Mouse (Mus musculus) kidney, postnatal 4 days (tissue): ENCODE results near the gene Syne2.

Source experiments
- DNase-seq, 2 experiments: peaks; one replicate each; pipeline ENCODE4 v3.0.0; 2021; ENCODE audit warnings: mixed read lengths in 2 of 2

Syne2 gene

GRCm38 (mm10) chr12:75951328-75951727 lies 133.4 kb downstream of the Syne2 start:
- DNase-seq = peak; percentile 57 to 61

DNA sequence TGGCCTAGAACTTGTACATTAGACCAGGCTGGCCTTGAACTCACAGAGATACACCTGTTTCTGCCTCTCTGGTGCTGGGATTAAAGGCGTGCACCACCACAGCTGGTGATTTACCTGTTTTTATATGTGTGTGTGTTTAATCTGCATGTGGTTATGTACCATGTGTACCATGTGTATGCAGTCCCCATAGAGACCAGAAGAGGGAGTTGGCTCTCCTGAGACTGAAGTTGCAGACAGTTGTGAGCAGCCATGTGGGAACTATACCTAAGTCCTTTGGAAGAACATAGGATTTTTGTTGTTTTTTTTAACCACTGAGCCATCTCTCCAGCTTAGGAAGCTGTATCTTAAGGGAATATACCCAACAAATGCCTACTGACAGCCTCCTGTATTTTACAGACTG lies 134.1 kb downstream of the Syne2 start:
- no peak for DNase-seq

GRCm38 (mm10) chr12:75966441-75967195 lies 148.7 kb downstream of the Syne2 start:
- no peak for DNase-seq

DNA sequence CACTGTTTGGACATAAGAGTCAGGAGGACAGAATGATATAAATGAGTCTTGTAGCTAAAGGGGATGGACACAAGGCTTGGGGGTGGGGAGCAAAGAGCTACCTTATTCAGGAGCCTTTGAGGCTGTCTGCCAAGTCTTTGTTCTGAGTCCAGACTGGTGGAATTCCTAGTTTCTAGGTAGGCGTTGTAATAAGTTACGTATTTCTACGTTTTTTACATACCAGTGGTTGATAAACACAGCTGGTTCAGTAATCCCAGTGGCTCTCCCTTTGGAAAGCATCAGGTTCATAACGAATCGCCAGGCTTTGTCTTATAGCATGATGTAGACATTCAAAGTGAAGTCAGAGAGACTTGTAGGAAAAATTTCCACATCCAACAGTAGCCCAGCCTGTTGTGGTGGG lies 161.1 kb downstream of the Syne2 start:
- DNase-seq = peak; percentile 35 to 60

GRCm38 (mm10) chr12:75983336-75983735 lies 165.4 kb downstream of the Syne2 start:
- no peak for DNase-seq

DNA sequence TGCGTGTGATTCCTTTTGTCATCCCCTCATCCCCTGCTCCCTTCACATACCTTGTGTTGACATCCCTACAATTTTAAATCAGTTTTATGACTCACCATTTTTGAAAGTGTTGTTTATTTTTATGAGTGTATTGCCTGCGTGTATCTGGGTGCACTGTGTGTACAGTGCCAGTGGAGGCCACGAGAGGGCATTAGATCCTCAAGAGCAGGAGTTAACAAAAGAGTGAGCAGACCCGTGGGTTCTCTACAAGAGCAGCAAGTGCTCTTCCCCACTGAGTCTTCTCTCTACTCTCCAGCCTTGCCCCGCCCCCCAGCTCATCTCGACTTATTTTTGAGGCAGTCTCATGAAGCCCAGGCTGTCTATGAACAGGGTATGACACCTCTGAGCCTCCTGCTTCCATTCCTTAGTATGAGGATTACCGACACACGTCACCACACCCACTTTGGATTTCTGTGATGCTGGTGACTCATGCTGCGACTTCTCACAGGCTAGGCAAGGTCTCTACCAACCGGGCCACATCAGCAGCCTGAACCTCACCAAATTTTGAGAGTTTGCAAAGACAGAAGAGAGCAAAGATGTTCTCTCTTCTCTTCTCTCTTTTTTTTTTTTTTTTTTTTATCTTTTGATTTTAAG lies 174.4 kb downstream of the Syne2 start:
- DNase-seq = no peak

GRCm38 (mm10) chr12:75992946-75993345 lies 175.0 kb downstream of the Syne2 start:
- no peak for DNase-seq

DNA sequence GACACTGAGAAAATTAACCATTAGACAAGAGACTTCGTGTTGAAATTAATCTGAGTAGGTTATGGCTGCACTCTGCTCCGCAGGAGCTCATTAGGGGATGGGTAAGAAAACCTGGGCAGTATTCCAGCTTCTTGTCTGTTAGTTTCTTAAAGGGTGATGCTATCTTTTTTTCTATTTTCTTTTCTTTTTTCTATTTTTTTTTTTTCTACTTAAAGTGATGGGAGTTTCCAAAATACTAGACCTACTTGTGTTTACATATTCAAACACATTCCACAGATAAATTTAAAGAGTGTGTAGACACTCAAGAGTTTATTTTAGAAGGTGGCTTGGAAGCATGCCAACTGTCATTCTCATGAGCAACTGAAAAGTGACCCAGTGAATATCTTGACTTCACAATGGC lies 177.2 kb downstream of the Syne2 start:
- DNase-seq = no peak

GRCm38 (mm10) chr12:75997547-75997946 lies 179.6 kb downstream of the Syne2 start:
- DNase-seq = peak; percentile 10 to 37

GRCm38 (mm10) chr12:75998416-75998815 lies 180.5 kb downstream of the Syne2 start:
- no peak for DNase-seq

DNA sequence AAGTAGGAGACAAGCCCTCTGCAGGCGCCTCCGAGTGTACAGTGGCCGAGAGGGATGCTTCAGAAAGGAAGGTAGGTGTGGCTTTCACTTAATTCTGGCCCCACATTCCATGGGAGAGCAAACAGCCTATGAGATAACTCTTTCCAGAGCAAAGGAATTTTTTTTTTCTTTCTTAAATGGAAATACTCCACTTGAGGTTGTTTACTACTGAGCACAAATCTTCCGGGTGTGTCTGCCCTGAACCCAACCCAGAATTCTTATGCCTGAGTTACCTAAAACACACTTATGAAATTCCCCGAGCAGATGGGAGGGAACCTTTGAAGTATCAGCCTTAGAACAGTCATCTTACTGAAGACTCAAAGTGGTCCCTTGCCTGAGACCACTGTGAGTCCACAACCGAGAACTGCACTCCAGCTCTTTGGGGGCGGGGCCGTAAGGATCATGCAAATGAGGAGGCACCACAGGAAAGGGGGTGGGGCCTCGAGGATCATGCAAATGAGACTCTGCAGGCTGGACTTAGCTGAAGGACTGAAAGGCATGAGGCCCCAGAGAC lies 186.8 kb downstream of the Syne2 start:
- DNase-seq = peak; percentile 73 to 82

- no peak for DNase-seq
Observed at GRCm38 (mm10) chr12:76008991-76009390, 191.1 kb downstream of the Syne2 start.

- DNase-seq = no peak
Observed at GRCm38 (mm10) chr12:76012789-76013188, 194.9 kb downstream of the Syne2 start.

GRCm38 (mm10) chr12:76013480-76013879 lies 195.5 kb downstream of the Syne2 start:
- DNase-seq = no peak

- no peak for DNase-seq
Observed at GRCm38 (mm10) chr12:76015026-76015425, 197.1 kb downstream of the Syne2 start.

DNA sequence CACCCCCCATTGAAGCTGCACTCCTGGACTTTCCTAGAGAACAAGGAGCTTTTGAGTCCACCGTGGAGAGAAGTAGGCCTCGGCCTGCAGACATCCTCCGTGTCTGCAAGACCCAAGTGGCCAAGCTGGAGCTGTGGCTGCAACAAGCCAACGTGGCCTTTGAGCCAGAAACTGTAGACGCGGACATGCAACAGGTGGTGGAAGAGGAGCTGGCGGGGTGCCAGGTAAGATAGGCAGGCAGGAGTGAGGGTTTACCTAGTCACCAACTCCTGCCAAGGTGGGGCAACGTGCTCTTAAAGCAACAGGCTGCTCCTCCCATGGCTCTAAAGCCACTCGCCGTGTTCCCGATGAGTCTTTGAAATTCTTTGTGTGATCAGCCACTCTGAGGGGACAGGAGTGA lies 197.6 kb downstream of the Syne2 start:
- DNase-seq = peak; percentile 43 to 64

DNA sequence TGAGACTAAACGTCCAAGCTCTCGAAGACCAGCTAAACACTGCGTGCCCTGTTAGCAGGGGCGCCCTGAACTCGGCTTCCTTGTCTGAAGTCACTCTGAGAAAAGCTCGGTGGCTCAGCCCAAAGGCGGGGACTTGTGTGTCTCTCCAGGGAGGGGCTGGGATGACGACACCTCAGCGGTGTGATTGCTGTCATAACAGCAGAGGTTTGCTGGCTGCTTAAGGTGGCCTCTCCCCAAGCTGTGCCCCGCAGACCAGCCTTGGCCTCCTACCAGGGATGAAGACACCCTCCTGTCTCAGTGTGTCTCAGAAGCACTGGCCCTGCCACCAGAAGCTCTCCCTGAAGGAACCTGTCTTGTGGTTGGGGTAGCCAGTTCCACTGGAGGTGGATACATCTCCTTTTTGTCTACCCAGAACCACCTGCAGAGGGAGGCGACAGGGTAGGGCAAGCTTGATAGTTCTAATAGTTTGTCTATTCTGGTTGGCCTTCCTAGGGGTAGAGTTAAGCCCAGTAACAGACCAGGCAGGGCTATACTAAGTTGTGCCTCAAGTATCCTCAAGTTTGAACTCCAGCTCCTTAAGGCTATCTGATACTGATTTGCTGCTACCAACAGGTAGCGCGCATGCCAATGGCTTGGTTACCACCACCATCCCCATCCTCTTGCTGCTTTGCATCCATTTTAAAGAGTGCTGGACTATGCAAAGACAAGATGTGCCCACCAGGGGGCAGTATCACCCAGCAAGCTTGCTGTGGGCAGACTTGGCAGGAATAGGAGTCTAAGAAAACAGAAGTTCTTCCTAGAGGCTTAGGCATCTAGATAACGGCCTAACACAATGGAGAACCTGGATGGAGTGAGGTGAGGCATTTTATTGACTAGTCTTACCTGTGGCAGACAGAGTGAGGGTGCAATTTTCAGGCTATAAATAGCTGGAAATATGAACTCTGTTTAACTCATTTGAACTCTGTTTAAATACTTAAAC lies 198.5 kb downstream of the Syne2 start:
- peak; percentile 83 to 84 for DNase-seq

GRCm38 (mm10) chr12:76018640-76019039 lies 200.7 kb downstream of the Syne2 start:
- no peak for DNase-seq

DNA sequence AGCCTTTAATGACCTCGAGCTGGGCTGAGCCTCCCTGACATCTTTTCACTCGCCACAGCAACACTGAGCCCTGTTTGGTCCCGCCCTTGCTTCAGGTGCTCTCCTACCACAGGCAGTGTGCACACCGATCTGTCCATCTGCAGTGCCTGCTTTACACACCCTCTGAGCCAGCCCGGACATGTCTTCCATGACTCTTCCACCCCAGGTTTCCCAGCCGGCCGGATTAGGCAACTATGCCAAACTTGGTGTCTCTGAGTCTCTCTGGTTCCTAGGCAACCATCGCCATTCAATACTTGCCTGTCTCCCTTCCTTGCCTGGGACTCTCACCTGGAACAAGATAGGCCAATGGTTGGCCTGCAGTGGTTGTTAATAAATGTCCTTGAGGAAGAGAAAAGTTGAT lies 224.4 kb downstream of the Syne2 start:
- no peak for DNase-seq

GRCm38 (mm10) chr12:76046561-76046960 lies 228.6 kb downstream of the Syne2 start:
- no peak for DNase-seq

DNA sequence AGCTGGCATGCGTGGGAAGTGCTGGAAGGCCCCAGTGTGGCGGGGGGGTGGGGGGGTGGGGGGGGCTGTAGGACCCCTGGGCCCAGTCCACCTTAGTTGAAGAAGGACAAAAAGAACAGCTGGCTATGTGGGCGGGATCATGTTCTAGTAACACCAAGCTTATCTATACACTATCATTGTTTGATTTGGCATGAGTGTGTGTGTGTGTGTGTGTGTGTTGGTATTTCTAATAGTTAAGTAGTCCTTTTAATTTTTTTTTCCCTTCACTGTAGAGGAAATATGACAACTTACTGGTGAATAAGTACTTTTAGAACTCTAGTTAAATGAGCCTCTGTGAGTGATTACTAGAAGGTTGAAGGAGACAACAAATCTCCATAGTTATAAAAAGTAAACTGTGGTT lies 230.0 kb downstream of the Syne2 start:
- no peak for DNase-seq

DNA sequence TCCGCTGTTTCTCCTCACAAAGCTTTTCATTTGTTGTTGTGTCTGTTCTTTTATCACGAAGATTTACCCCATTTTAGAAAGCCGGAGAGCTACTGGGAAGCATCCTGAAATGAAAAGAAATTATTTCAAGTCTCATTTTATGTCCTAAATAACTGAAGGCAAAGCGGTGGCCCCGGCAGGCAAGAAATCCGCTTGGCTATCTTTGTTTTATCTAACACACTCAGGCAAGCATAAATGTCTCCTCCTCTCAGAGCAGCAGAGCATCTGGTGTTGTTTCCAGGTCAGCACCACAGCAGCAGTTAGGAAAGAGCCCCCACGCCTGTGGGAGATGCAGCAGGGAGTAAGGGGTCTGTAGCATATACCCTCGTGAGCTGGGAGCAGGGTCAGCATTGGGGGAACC lies 230.7 kb downstream of the Syne2 start:
- no peak for DNase-seq

DNA sequence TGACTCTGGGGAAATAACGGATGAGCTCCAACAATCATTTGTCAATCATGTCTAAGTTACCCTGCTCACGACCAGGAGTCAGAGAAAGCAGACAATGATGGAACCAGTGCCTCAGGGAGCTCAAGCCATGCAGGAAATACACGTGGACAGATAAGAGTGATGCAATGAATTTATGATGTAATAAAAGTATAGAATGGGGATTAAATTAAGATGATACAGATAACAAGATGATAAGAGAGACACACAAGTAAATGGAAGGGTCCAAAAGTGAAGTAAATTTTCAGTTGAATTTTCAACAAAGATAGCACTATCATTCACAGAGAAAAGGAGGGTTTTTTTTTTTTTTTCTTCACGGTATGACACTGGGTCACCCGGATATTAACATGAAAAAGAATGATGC lies 231.4 kb downstream of the Syne2 start:
- no peak for DNase-seq
